Mouse (Mus musculus): Measurements from ENCODE around the gene Gm10061.
"Not testable (repeated sequence)": the region's sequence is repeated elsewhere in the genome, so short reads cannot be mapped to it uniquely, and the experiment has no call there.

Gene Gm10061

DNA sequence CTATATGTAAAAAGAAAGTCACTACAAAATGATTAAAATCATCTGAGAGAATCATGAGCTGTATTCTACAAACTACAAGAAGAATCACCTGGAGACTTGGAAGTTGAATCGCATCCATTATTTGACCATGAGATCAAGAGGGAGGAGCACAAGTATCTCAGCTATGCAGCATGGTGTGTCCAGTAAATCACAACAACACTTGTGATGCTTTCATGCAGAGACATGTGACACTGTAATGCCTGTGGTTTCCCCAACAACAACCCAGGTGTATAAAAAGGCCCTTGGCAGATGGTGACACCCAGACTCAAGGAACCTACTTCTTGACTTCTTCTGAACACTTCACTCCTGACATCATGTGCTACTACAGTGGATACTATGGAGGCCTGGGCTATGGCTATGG, at the start of gene Gm10061:
TSS of gene Gm10061 (plus strand) at position 301 of the 400 bp plus-strand sequence.
- no peak for DNase-seq (ENCODE audit: low spot score in 2 of 2)

DNA sequence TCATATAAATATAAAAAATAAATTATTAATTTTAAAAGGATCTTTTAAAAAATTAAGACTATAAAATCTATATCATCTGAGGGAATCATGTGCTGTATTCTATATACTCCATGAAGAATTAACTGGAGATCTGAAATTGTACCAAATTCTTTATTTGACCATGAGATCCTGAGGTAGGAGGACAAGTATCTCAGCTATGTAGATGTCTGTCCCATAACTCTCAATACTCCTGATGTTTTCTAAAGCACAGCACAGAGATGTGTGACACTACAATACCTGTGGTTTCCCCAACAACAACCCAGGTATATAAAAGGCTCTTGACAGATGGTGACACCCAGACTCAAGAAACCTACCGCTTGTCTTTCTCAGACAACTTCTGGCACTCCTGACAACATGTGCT, 10.3 kb upstream of the Gm10061 start, which contains the start of gene Gm6358:
TSS of gene Gm6358 (plus strand) at position 301 of the 400 bp plus-strand sequence.
- no peak for DNase-seq (ENCODE audit: low spot score in 2 of 2)

DNA sequence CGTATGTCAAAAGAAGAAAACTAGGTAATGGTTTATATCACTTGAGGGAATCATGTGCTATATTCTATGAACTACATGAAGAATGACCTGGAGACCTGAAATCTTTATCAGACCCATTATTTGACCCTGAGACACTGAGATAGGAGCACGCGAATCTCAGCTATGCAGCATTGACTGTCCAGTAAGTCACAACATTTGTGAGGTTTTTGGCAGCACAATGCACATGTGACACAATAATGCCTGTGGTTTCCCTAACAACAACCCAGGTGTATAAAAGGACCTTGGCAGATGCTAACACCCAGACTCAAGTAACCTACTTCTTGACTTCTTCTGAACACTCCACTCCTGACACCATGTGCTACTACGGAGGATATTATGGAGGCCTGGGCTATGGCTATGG, 6.8 kb downstream of the Gm10061 start, which contains the start of gene Gm9789:
TSS of gene Gm9789 (plus strand) at position 301 of the 400 bp plus-strand sequence.
- no peak for DNase-seq (ENCODE audit: low spot score in 2 of 2)

DNA sequence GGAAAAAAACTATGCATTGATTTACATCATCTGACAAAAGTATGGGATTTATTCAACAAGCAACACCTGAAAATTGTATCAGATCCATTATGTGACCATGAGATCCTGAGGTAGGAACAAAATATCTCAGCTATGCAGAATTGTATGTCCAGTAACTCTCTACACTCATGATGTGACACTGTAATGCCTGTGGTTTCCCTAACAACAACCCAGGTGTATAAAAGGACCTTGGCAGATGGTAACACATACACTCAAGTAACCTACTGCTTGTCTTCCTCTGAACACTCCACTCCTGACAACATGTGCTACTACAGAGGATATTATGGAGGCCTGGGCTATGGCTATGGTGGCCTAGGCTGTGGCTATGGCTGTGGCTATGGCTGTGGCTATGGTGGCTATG, 18.3 kb downstream of the Gm10061 start, which contains the start of gene Gm7735:
TSS of gene Gm7735 (plus strand) at position 301 of the 400 bp plus-strand sequence.
- not testable (repeated sequence) for DNase-seq (ENCODE audit: low spot score in 2 of 2)

DNA sequence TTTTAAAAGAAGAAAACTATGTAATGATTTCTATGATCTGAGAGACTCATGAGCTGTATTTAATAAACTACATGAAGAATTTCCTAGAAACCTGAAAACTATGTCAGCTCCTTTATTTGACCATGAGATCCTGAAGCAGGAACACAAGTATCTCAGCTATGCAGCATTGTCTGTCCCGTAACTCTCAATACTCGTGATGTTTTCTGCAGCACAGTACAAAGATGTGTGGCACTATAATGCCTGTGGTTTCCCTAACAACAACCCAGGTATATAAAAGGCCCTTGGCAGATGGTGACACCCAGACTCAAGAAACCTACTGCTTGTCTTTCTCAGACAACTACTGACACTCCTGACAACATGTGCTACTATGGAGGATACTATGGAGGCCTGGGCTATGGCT, 23.5 kb downstream of the Gm10061 start, which contains the start of gene 1110057P08Rik:
TSS of gene 1110057P08Rik (plus strand) at position 301 of the 400 bp plus-strand sequence.
- no peak for DNase-seq (ENCODE audit: low spot score in 2 of 2)

DNA sequence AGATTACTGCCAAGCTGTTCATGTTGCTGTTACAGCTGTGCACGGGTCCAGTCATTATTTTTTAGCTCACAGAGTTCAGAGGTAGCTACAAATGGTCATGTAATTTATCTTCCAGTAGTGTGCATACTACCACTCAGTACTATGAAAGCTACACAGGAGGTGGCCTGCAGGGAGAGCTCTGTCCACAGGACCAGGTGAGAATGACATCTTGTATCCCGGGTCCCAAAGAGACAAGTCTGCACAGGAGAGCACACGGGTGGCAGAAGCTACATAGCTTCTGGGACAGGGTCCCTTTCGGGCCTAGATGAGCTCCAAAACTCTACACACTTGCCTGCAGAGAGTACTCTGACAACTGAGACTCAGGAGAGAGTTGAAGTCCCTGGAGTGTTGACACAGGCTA, 37.7 kb downstream of the Gm10061 start:
- no peak for DNase-seq (ENCODE audit: low spot score in 2 of 2)

All from urinary bladder, postnatal 4 days (tissue).